Mouse (Mus musculus): ENCODE data around the gene Fam13a.

Fam13a gene

GRCm38 (mm10) chr6:58999044-58999453 lies 25.3 kb downstream of the Fam13a start:
- no peak for DNase-seq (ENCODE audit: low spot score)

GRCm38 (mm10) chr6:58998528-58998927 lies 25.8 kb downstream of the Fam13a start:
- DNase-seq (ENCODE audit: low spot score), result no peak

- DNase-seq (ENCODE audit: low spot score), result no peak
These were observed 35.2 kb downstream of the Fam13a start for GRCm38 (mm10) chr6:58989149-58989548.

- no peak for DNase-seq (ENCODE audit: low spot score)
These were observed 35.6 kb downstream of the Fam13a start for GRCm38 (mm10) chr6:58988706-58989105.

GRCm38 (mm10) chr6:58987166-58987565 lies 37.2 kb downstream of the Fam13a start:
- DNase-seq (ENCODE audit: low spot score), result no peak

GRCm38 (mm10) chr6:58985186-58985585 lies 39.2 kb downstream of the Fam13a start:
- DNase-seq (ENCODE audit: low spot score), result no peak

GRCm38 (mm10) chr6:58975249-58975648 lies 49.1 kb downstream of the Fam13a start:
- no peak for DNase-seq (ENCODE audit: low spot score)

GRCm38 (mm10) chr6:58974428-58974827 lies 49.9 kb downstream of the Fam13a start:
- DNase-seq (ENCODE audit: low spot score), result no peak

GRCm38 (mm10) chr6:58972873-58973272 lies 51.5 kb downstream of the Fam13a start:
- no peak for DNase-seq (ENCODE audit: low spot score)

- no peak for DNase-seq (ENCODE audit: low spot score)
These were observed 56.1 kb downstream of the Fam13a start for GRCm38 (mm10) chr6:58968272-58968671.

- DNase-seq (ENCODE audit: low spot score), result no peak
These were observed 59.1 kb downstream of the Fam13a start for GRCm38 (mm10) chr6:58965071-58965831.

- no peak for DNase-seq (ENCODE audit: low spot score)
These were observed 59.8 kb downstream of the Fam13a start for GRCm38 (mm10) chr6:58964565-58964964.

GRCm38 (mm10) chr6:58964091-58964490 lies 60.3 kb downstream of the Fam13a start:
- DNase-seq (ENCODE audit: low spot score), result no peak

- DNase-seq (ENCODE audit: low spot score), result no peak
These were observed 61.7 kb downstream of the Fam13a start for GRCm38 (mm10) chr6:58962691-58963090.

GRCm38 (mm10) chr6:58960523-58960922 lies 63.8 kb downstream of the Fam13a start:
- no peak for DNase-seq (ENCODE audit: low spot score)

- DNase-seq (ENCODE audit: low spot score), result no peak
These were observed 73.0 kb downstream of the Fam13a start for GRCm38 (mm10) chr6:58951128-58951992.

- no peak for DNase-seq (ENCODE audit: low spot score)
These were observed 73.9 kb downstream of the Fam13a start for GRCm38 (mm10) chr6:58950410-58950809.

GRCm38 (mm10) chr6:58946840-58947239 lies 77.5 kb downstream of the Fam13a start:
- DNase-seq (ENCODE audit: low spot score), result no peak

- DNase-seq (ENCODE audit: low spot score), result no peak
These were observed 78.1 kb downstream of the Fam13a start for GRCm38 (mm10) chr6:58946246-58946645.

- no peak for DNase-seq (ENCODE audit: low spot score)
These were observed 80.4 kb downstream of the Fam13a start for GRCm38 (mm10) chr6:58943958-58944357.

GRCm38 (mm10) chr6:58942276-58942675 lies 82.1 kb downstream of the Fam13a start:
- no peak for DNase-seq (ENCODE audit: low spot score)

- no peak for DNase-seq (ENCODE audit: low spot score)
These were observed 86.6 kb downstream of the Fam13a start for GRCm38 (mm10) chr6:58937726-58938125.

- DNase-seq (ENCODE audit: low spot score), result no peak
These were observed 90.2 kb downstream of the Fam13a start for GRCm38 (mm10) chr6:58934144-58934543.

Data from urinary bladder, postnatal 25 days (tissue).